Mouse (Mus musculus) hindbrain, embryonic 16.5 days (tissue): Measurements from ENCODE around the gene Ppp2r5a. TPM values are rescaled to one million over a fixed set of nuclear protein-coding genes. Genes with fewer than 3 reads are reported as not detected.

Source experiments
- ATAC-seq: fragments of 200-750 bp; cut with Nextera tagmentation; 2 replicates; pipeline ENCODE4 v1.8.0; 2017; ENCODE audit warnings: moderate TSS enrichment, moderate library complexity
- H3K27ac ChIP-seq: fragments of 300-500 bp; sonication (generic); 2 replicates; pipeline ENCODE4 v1.5.1; 2014; ENCODE audit warnings: low read depth, mild to moderate bottlenecking, control low read depth, low read length, moderate library complexity
- H3K27me3 ChIP-seq: fragments of 300-500 bp; sonication (generic); replicated peaks from 2 replicates; pipeline ENCODE4 v1.6.1; 2014; ENCODE audit warnings: low read length; ENCODE audit not compliant: control insufficient read depth, insufficient read depth
- H3K36me3 ChIP-seq: fragments of 300-500 bp; sonication (generic); 2 replicates; pipeline ENCODE4 v1.6.1; 2014; ENCODE audit warnings: mild to moderate bottlenecking, low read length, moderate library complexity, mixed read lengths; ENCODE audit not compliant: control insufficient read depth, insufficient read depth
- H3K4me1 ChIP-seq: fragments of 300-500 bp; sonication (generic); 2 replicates; pipeline ENCODE4 v1.6.1; 2014; ENCODE audit warnings: low read depth, low read length; ENCODE audit not compliant: control insufficient read depth, insufficient read depth
- H3K4me2 ChIP-seq: fragments of 300-500 bp; sonication (generic); 2 replicates; pipeline ENCODE4 v1.6.1; 2014; ENCODE audit warnings: mild to moderate bottlenecking, low read length, control low read depth, moderate library complexity
- H3K4me3 ChIP-seq: fragments of 300-500 bp; sonication (generic); 2 replicates; pipeline ENCODE4 v1.5.1; 2014; ENCODE audit warnings: mild to moderate bottlenecking, low read length, control low read depth, moderate library complexity
- H3K9ac ChIP-seq: fragments of 300-500 bp; sonication (generic); 2 replicates; pipeline ENCODE4 v1.6.1; 2014; ENCODE audit warnings: low read depth, mild to moderate bottlenecking, control low read depth, low read length, moderate library complexity
- H3K9me3 ChIP-seq: fragments of 300-500 bp; sonication (generic); 2 replicates; pipeline ENCODE4 v1.6.1; 2014; ENCODE audit warnings: mild to moderate bottlenecking, low read length, moderate library complexity; ENCODE audit not compliant: control insufficient read depth
- WGBS: fragments of 180-500 bp; shearing (Covaris S2); extraction: QIAGEN DNeasy Blood & Tissue Kit; methylation state at CpG from one replicate; pipeline ENCODE4 v1.1.7; 2014; 5-methylcytosine and 5-hydroxymethylcytosine counted together
- polyA plus RNA-seq: library from polyadenylated mRNA; unstranded; fragments of >200 nt; fragmentation: Nextera tagmentation; extraction: Ambion mirVana; gene quantifications from 2 replicates; pipeline ENCODE4 v1.2.1, GENCODE M21; 2015

The Ppp2r5a gene
- polyA plus RNA-seq, 1 experiment from 2014 or later, result 6.3 TPM

GRCm38 (mm10) chr1:191407246-191407645, 4.2 kb upstream of the Ppp2r5a start:
- Histone ChIP-seq H3K4me1 (no peaks in the 10 kb centered on the region), H3K36me3 (no peaks in the 10 kb centered on the region), H3K4me3 (no peak overlapping the region), H3K27ac (no peak overlapping the region), H3K27me3 (no peaks in the 10 kb centered on the region), H3K9ac (no peak overlapping the region), H3K9me3 (no peaks in the 10 kb centered on the region), H3K4me2 (no peak overlapping the region)
- no peak for ATAC-seq
- 67% methylated on average over 12 of the region's 12 CpGs for WGBS

GRCm38 (mm10) chr1:191406516-191406915, 3.4 kb upstream of the Ppp2r5a start:
- no peak for ATAC-seq
- Histone ChIP-seq H3K9me3 (no peaks in the 10 kb centered on the region), H3K27me3 (no peaks in the 10 kb centered on the region), H3K9ac (no peak overlapping the region), H3K27ac (no peak overlapping the region), H3K4me2 (no peak overlapping the region), H3K36me3 (no peaks in the 10 kb centered on the region), H3K4me1 (no peaks in the 10 kb centered on the region), H3K4me3 (no peak overlapping the region)
- 94% methylated on average over 8 of the region's 8 CpGs for WGBS

DNA sequence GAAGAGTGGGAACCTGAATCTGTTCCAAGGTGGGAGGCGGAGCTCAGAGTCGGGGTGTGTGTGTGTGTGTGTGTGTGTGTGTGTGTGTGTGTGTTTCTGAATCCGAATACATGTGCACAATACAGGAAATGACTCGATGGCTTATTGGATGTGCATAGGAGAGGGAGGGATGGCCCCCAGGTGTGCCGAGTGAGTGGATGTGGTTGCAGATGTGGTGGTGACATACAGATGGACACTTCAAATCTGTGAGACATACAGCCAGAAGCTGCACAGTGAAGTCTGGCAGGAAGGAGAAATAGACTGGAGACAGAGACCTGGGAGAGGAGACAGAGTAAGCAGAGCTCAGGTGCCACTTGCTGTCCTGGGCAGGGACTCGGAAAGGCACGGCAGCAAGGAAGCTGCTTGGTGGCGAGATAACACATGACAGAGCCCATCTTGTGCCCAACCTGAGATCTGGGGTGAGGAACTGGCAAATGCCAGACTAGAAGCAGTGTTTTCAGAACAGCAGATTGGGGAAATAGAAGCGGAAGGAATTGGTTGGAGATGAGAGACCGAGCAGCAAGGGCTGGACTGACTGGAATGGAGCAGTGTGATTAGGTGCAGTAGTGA, 1.8 kb upstream of the Ppp2r5a start:
- no peaks in the 10 kb centered on the region for H3K36me3 ChIP-seq
- no peak overlapping the region for H3K4me3 ChIP-seq
- ATAC-seq, result no peak
- H3K9ac ChIP-seq, result no peak overlapping the region
- WGBS, result 85% methylated on average over 10 of the region's 10 CpGs
- no peaks in the 10 kb centered on the region for H3K4me1 ChIP-seq
- no peaks in the 10 kb centered on the region for H3K9me3 ChIP-seq
- no peak overlapping the region for H3K4me2 ChIP-seq
- no peaks in the 10 kb centered on the region for H3K27me3 ChIP-seq
- no peak overlapping the region for H3K27ac ChIP-seq

GRCm38 (mm10) chr1:191404301-191404700, 1.2 kb upstream of the Ppp2r5a start:
- 47% methylated on average over 1 of the region's 1 CpGs for WGBS
- Histone ChIP-seq H3K4me2 (no peak overlapping the region), H3K9me3 (no peaks in the 10 kb centered on the region)

GRCm38 (mm10) chr1:191402506-191402905, 566 bp downstream of the Ppp2r5a start:
- WGBS, result 46% methylated on average over 7 of the region's 7 CpGs
- no peak overlapping the region for H3K4me3 ChIP-seq
- H3K27me3 ChIP-seq, result no peaks in the 10 kb centered on the region
- no peak for ATAC-seq
- no peak overlapping the region for H3K9ac ChIP-seq
- H3K4me2 ChIP-seq, result no peak overlapping the region
- no peak overlapping the region for H3K27ac ChIP-seq
- H3K9me3 ChIP-seq, result no peaks in the 10 kb centered on the region
- 0 out of 2 replicates have a peak, but pooled peaks cover 2% of the 10 kb centered on the region for H3K4me1 ChIP-seq
- H3K36me3 ChIP-seq, result no peaks in the 10 kb centered on the region

More at GRCm38 (mm10) chr1:191404301-191404700, 1.2 kb upstream of the Ppp2r5a start:
- H3K27ac ChIP-seq, result no peak overlapping the region
- H3K9ac ChIP-seq, result no peak overlapping the region
- H3K4me3 ChIP-seq, result no peak overlapping the region
- no peaks in the 10 kb centered on the region for H3K4me1 ChIP-seq
- no peaks in the 10 kb centered on the region for H3K36me3 ChIP-seq
- ATAC-seq, result no peak
- no peaks in the 10 kb centered on the region for H3K27me3 ChIP-seq

DNA sequence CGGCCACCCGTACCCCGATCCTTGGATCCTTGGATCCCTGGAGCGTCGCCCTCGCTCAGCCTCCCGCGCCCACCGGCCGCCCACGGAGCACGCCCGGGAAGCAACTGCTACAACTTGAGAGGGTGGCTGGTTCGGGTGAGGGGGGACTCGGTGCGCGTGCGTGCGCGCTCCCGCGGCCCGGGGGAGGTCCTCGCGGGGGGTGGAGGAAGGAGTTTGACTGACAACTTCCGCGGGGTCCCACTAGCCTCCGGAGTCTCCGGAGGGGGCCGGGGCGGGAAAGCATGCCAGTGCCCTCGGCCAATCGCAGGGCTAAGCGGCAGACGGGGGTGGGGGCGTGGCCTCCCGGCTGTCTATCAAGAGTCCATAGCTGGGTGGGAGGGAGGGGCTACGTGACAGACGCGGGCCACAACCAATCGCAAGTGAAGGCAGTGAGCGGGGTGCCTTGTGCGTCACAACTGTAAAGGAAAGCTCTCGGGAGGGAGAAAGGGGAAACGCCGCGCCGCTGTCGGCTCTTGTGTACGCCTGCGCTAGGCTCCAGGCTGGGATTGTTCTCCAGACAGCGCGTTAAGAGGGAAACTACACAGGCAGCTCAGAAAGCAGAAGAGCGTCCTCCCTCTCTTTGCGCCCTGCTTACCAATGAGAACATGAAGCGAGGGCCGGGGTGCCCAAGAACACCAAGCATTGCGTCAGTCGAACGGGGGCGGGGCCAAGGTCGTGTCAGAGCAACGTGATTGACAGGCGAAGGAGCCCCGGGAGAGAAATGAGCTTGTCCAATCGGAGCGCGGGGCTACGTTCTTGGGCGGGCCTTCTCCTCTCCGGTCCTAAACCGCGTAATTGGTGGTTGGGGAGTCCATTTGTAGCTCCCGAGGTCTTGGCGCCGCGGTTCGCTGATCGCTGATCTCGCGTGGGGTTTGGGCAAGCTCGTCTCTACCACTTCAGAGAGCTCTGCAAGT, 5.9 kb downstream of the Ppp2r5a start:
- peak overlapping the region; percentile 57 for H3K4me2 ChIP-seq
- peak overlapping the region; percentile 71 for H3K9ac ChIP-seq
- ATAC-seq, result peak; percentile 99
- peaks cover 6% of the 10 kb centered on the region; the same call in 1 of the 2 replicates for H3K4me1 ChIP-seq
- no peaks in the 10 kb centered on the region for H3K27me3 ChIP-seq
- H3K27ac ChIP-seq, result peak overlapping the region; percentile 96
- under 1% methylated on average over 68 of the region's 82 CpGs for WGBS
- peak overlapping the region; percentile 70 for H3K4me3 ChIP-seq
- H3K9me3 ChIP-seq, result no peaks in the 10 kb centered on the region
- no peaks in the 10 kb centered on the region for H3K36me3 ChIP-seq

GRCm38 (mm10) chr1:191396446-191396845, 6.6 kb downstream of the Ppp2r5a start:
- Histone ChIP-seq H3K36me3 (no peaks in the 10 kb centered on the region), H3K4me1 (peaks cover 7% of the 10 kb centered on the region), H3K4me3 (peak overlapping the region; percentile 70), H3K27me3 (no peaks in the 10 kb centered on the region), H3K9ac (peak overlapping the region; percentile 70), H3K27ac (peak overlapping the region; percentile 81), H3K4me2 (peak overlapping the region; percentile 57), H3K9me3 (no peaks in the 10 kb centered on the region)
- WGBS, result 0% methylated on average over 34 of the region's 74 CpGs
- peak; percentile 6; the same call in 1 of the 2 replicates for ATAC-seq

GRCm38 (mm10) chr1:191395871-191396433, 7.1 kb downstream of the Ppp2r5a start:
- H3K4me1 ChIP-seq, result peaks cover 8% of the 10 kb centered on the region
- peak overlapping the region; percentile 70 for H3K4me3 ChIP-seq
- no peaks in the 10 kb centered on the region for H3K36me3 ChIP-seq
- peak overlapping the region; percentile 70 for H3K9ac ChIP-seq
- H3K27ac ChIP-seq, result peak overlapping the region; percentile 81
- no peaks in the 10 kb centered on the region for H3K9me3 ChIP-seq
- H3K4me2 ChIP-seq, result peak overlapping the region; percentile 57
- no peak for ATAC-seq
- WGBS, result under 1% methylated on average over 19 of the region's 43 CpGs
- H3K27me3 ChIP-seq, result no peaks in the 10 kb centered on the region

DNA sequence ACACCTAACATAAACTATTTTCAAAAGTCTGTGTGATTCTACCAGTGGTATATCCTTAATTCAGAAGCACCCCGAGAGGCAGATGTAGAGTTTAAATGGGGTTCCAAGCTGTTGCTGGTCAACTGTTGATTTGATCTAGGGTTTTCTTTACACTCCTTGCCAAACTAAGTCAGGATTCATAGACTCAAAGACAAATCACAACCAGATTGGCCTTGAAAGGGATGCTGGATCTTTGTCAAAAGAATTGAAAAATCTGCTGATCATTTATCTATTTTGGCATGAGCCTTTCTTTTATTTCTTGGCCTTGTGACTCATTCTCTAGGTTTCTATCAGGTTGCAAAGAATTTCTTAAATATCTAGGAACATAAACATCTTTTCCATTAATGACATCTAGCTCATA, 7.9 kb downstream of the Ppp2r5a start:
- H3K27me3 ChIP-seq, result no peaks in the 10 kb centered on the region
- peak overlapping the region; percentile 57 for H3K4me2 ChIP-seq
- no peak overlapping the region for H3K27ac ChIP-seq
- H3K9me3 ChIP-seq, result no peaks in the 10 kb centered on the region
- H3K36me3 ChIP-seq, result no peaks in the 10 kb centered on the region
- ATAC-seq, result no peak
- H3K9ac ChIP-seq, result no peak overlapping the region
- peak overlapping the region; percentile 70 for H3K4me3 ChIP-seq
- 37% methylated on average over 1 of the region's 1 CpGs for WGBS
- H3K4me1 ChIP-seq, result peaks cover 8% of the 10 kb centered on the region
